Mouse (Mus musculus): ENCODE results near the gene Nrcam.

- no peak for TF ChIP-seq CTCF (IDR thresholded peaks at IDR 0.05; ENCODE audit: extremely low read depth, insufficient read length, insufficient replicate concordance, low read depth, low read length)
- TF ChIP-seq POLR2A (IDR thresholded peaks at IDR 0.05; ENCODE audit: low read depth, low read length) = no peak
These were observed 16.6 kb downstream of the Nrcam start for GRCm38 (mm10) chr12:44345251-44345650.

All from small intestine, adult 2 months (tissue).